Mouse (Mus musculus) forebrain, embryonic 14.5 days (tissue): ENCODE measurements around the gene Snx13. TPM values are rescaled to one million over a fixed set of nuclear protein-coding genes. Genes with fewer than 3 reads are reported as not detected.

Experiments
- ATAC-seq: fragments of 200-750 bp; cut with Nextera tagmentation; 2 replicates; pipeline ENCODE4 v1.8.0; 2017; ENCODE audit warnings: mild to moderate bottlenecking, moderate library complexity
- DNase-seq: peaks from one replicate; pipeline ENCODE4 v3.0.0-alpha.2; 2015; ENCODE audit warnings: low spot score
- H3K27ac ChIP-seq: fragments of 300-500 bp; sonication (generic); 2 replicates; pipeline ENCODE4 v1.5.1; 2014; ENCODE audit warnings: low read depth, mild to moderate bottlenecking, control low read depth, low read length, moderate library complexity
- H3K27me3 ChIP-seq: fragments of 300-500 bp; sonication (generic); replicated peaks from 2 replicates; pipeline ENCODE4 v1.6.1; 2014; ENCODE audit warnings: low read length, control low read depth, mixed read lengths; ENCODE audit not compliant: control insufficient read depth, insufficient read depth
- H3K36me3 ChIP-seq: fragments of 300-500 bp; sonication (generic); 2 replicates; pipeline ENCODE4 v1.6.1; 2014; ENCODE audit warnings: low read length, control low read depth; ENCODE audit not compliant: control insufficient read depth, insufficient read depth
- H3K4me1 ChIP-seq: fragments of 300-500 bp; sonication (generic); 2 replicates; pipeline ENCODE4 v1.6.1; 2014; ENCODE audit warnings: antibody characterized with exemption, low read length, control low read depth; ENCODE audit not compliant: control insufficient read depth, insufficient read depth
- H3K4me2 ChIP-seq: fragments of 300-500 bp; sonication (generic); 2 replicates; pipeline ENCODE4 v1.6.1; 2014; ENCODE audit warnings: mild to moderate bottlenecking, control low read depth, low read length
- H3K4me3 ChIP-seq: fragments of 300-500 bp; sonication (generic); 2 replicates; pipeline ENCODE4 v1.5.1; 2014; ENCODE audit warnings: low read depth, low read length, control low read depth
- H3K9ac ChIP-seq: fragments of 300-500 bp; sonication (generic); 2 replicates; pipeline ENCODE4 v1.6.1; 2014; ENCODE audit warnings: mild to moderate bottlenecking, low read length, control low read depth, moderate library complexity
- H3K9me3 ChIP-seq: fragments of 300-500 bp; sonication (generic); replicated peaks from 2 replicates; pipeline ENCODE4 v1.6.1; 2016; ENCODE audit warnings: low read length, control low read depth, mixed read lengths; ENCODE audit not compliant: control insufficient read depth
- WGBS: fragments of 180-500 bp; shearing (Covaris S2); extraction: QIAGEN DNeasy Blood & Tissue Kit; methylation state at CpG from one replicate; pipeline ENCODE4 v1.1.7; 2014; 5-methylcytosine and 5-hydroxymethylcytosine counted together
- microRNA counts: library from miRNA; unstranded; fragments of <30 nt; microRNA quantifications from one replicate; lab custom pipeline; 2016
- microRNA-seq: library from miRNA; unstranded; fragments of <30 nt; microRNA quantifications from one replicate; pipeline ENCODE4, GENCODE M21; 2016
- polyA plus RNA-seq: library from polyadenylated mRNA; unstranded; fragments of >200 nt; fragmentation: Nextera tagmentation; extraction: Ambion mirVana; gene quantifications from 2 replicates; pipeline ENCODE4 v1.2.1, GENCODE M21; 2014

The Snx13 gene
- polyA plus RNA-seq, 1 experiment from 2014 or later: 27.8 TPM

DNA sequence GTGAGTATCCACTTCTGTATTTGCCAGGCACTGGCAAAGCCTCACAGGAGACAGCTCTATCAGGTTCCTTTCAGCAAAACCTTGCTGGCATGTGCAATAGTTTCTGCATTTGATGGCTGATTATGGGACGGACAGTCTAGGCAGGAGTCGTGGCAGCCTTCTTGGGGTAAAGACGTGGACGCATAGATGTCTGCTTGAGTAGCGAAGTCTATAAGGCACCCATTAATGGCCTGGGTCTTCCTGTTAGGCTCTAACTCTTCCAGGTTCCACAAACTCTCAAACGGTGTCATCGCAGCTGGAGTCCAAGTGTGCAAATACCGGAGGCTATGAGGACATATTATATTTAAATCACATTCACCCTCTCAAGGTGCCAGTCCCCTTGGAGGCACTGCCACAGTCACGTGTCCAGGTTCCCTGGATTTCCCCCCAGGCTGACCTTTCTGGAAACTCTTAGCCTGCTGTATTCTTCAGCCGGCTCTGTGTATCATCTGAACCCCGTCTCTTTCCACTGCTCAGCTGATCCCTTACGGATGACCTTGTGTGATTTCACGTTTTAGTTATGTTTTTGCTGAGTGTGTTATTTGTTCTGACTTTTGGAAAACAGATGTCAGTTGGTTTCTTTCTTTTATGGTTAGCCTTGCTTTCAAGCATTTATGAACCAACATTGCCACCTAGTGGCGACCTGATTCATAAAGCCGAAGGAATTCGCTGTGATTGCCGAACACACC lies 144.9 kb downstream of the Snx13 start:
- Histone ChIP-seq H3K9me3 (no peaks in the 10 kb centered on the region), H3K27me3 (no peaks in the 10 kb centered on the region), H3K9ac (no peak overlapping the region; the same call in 1 of the 2 replicates), H3K27ac (no peak overlapping the region), H3K36me3 (no peaks in the 10 kb centered on the region), H3K4me3 (no peak overlapping the region), H3K4me2 (peak overlapping the region; percentile 37; the same call in 1 of the 2 replicates), H3K4me1 (no peaks in the 10 kb centered on the region)
- 59% methylated on average over 17 of the region's 17 CpGs for WGBS
- DNase-seq: peak; percentile 93
- ATAC-seq: peak; percentile 75

DNA sequence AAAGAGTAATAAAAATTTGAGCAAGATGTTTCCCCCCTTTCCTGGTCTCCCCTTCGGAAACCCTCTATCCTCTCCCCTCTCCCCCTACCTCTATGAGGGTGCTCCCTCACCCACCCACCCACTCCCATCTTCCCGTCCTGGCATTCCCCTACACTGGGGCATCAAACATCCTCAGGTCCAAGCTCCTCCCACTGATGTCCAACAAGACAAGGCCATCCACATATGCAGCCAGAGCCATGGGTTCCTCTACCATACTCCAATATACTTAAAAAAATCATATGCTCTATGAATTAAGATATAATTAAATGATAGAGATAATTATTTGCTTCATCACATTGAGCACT lies 145.4 kb downstream of the Snx13 start:
- H3K9me3 ChIP-seq: no peaks in the 10 kb centered on the region
- no peaks in the 10 kb centered on the region for H3K27me3 ChIP-seq
- ATAC-seq (peak; percentile 78), DNase-seq (no peak)
- no peak overlapping the region for H3K4me3 ChIP-seq
- no peaks in the 10 kb centered on the region for H3K4me1 ChIP-seq
- no peak overlapping the region; the same call in 1 of the 2 replicates for H3K9ac ChIP-seq
- WGBS: 16% methylated on average over 2 of the region's 2 CpGs
- no peak overlapping the region for H3K27ac ChIP-seq
- H3K36me3 ChIP-seq: no peaks in the 10 kb centered on the region
- H3K4me2 ChIP-seq: peak overlapping the region; percentile 37; the same call in 1 of the 2 replicates

MicroRNAs within 50 kb of the gene (microRNA counts, 519-probe panel; counts per million panel counts)
- microRNA mmu-miR-680 (lab: Ali Mortazavi, UCI): not detected

Small RNA genes lying within 50 kb of the gene (microRNA-seq; reads per million reads assigned to microRNA genes)
- gene Mir680-3: not detected

Other genes with a start within 250 kb of the Snx13 start
- 9.6 and 14.3 TPM in 2 replicates for gene Hdac9, start 130.1 kb upstream of the Snx13 start, polyA plus RNA-seq
- not detected in 2 replicates for gene Prps1l1, start 62.4 kb upstream of the Snx13 start, polyA plus RNA-seq